Mouse (Mus musculus) thymus, postnatal 4 days (tissue): Measurements from ENCODE around the gene Gm49336.

Experiments
- DNase-seq: peaks from one replicate; pipeline ENCODE4 v3.0.0; 2021

Gene Gm49336

GRCm38 (mm10) chr14:60219886-60220285, 31.4 kb downstream of the Gm49336 start:
- DNase-seq: no peak

GRCm38 (mm10) chr14:60217616-60218015, 33.7 kb downstream of the Gm49336 start:
- no peak for DNase-seq

DNA sequence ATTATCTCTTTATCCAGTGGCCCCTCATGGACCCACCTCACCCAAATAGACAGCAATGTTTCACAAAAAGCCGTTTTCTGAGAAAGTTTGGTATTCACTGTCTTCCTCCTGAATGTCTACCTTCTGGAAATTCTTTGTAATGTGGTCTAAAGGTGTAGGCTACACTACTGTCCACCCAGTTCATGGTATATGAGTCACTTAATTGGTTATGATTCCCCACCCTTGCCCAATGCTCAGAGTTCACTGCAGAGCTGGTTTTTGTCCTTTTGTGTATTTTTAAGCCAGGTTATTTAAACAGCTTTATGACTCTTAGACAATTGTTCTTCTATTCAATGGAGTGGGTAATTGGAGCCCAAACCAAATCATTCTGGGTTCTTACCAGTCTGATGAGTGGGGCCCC, 35.2 kb downstream of the Gm49336 start:
- DNase-seq: no peak

- no peak for DNase-seq
These were observed 36.3 kb downstream of the Gm49336 start for GRCm38 (mm10) chr14:60215000-60215399.

GRCm38 (mm10) chr14:60214040-60214439, 37.3 kb downstream of the Gm49336 start:
- DNase-seq: no peak

GRCm38 (mm10) chr14:60209166-60209565, 42.1 kb downstream of the Gm49336 start:
- DNase-seq: no peak

GRCm38 (mm10) chr14:60204993-60205392, 46.3 kb downstream of the Gm49336 start:
- DNase-seq: no peak

DNA sequence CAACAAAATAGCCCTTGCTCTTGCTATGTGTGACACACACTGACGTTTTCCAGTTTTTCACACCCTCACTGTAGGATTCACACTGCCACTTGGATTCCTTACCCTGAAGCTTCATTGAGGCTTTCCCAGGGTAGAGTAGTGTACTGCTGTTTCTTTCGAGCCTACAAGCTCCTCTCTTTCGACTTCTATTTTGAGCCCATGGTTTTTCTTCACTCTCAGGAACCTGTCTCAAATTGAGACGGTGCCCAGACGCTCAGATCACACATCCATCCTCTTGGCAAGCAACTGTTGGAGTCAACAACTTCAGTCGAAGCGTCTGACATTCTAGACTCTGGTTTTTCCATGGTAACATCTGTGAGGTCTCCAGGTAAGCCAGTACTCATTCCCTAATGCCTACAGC, 54.4 kb downstream of the Gm49336 start, which contains the start of gene Atp8a2:
Atp8a2 (minus strand) TSS at position 296 of the 400 bp plus-strand sequence.
- no peak for DNase-seq

- no peak for DNase-seq
These were observed 55.3 kb downstream of the Gm49336 start for GRCm38 (mm10) chr14:60195999-60196398.

DNA sequence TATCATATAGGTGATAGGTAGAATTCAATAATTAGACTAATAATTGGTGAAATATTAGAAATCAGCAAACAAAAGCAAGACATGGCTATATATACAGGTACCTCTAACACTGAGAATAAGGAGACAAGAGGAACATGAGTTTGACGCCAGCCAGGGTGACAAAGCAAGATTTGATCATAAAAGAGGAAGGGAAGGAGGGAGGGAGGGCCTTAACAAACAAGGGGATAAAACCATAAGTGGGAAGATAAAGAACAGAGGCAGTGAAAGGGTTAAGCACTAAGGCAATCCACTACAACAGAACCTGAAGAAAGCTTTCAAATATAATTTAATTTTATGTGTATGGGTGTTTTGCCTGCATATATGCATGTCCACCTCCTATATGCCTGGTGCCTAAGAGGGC, 56.7 kb downstream of the Gm49336 start:
- no peak for DNase-seq

DNA sequence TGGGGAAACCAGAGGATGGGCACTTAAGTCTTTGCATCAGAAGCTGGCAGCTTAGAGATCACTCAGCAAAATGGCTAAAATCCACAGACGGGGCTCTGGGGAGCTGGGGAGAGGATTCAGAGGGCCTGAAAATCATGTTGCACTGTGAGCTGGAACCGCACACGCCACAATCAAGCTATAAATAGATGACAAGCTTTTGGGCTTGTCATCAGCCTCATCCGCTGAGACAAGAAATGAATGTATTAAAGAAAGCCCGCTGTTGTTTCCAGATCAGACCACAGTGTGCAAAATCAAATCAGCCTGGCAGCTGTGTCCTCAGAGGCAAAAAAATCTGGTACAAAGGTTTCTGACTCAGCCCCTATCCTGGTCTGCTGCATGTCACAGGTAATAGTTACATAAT, 61.5 kb downstream of the Gm49336 start:
- DNase-seq: no peak

DNA sequence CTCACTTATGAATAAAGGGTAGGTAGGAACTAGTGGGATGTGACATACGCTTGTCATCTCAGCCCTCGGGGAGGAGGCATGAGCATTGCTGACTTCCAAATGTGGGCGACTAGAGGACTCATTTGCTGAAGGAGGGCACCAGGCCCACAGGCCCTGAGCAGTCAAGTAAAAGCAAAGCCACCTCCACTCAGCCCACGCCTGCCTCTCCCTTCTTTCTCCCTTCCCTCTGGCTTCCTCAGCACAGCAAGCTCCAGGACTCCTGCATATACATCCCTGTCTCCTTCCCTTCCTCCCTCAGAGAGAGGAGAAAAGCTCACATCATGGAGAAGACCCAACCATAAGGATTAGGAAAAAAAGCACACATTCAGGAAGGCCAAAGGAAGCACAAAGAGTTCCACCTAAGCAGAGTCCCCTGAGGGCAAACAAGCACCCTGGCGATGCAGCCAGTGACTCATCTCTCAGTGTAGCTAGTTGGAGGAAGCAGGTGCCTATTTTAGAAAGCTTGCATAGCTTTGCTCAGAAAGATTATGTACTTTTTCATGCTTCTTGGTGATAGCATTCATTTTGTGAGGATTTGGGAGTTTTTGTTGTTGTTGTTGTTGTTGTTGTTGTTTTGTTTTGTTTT, 63.0 kb downstream of the Gm49336 start:
- DNase-seq: no peak

GRCm38 (mm10) chr14:60181306-60181705, 70.0 kb downstream of the Gm49336 start:
- DNase-seq: no peak

DNA sequence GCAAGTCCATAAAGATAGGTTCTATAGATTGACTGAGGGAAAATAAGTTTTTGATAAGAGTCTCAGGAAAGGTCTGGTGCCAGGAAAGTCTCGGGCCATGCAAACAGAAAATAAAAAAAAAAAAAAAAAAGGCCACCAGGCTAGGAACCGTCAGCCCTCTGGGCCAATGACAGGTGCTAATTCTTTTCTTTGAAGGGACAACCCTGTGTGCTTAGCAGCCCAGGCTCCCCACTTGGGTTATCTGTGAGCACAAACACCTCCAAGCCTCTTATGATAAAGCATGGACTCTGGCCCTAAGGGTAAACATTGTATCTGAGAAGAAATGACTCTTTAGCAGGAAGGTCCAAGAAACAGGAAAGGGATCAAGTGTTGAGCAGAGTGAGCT, 72.7 kb downstream of the Gm49336 start:
- DNase-seq: no peak

GRCm38 (mm10) chr14:60177614-60178570, 73.4 kb downstream of the Gm49336 start:
- DNase-seq: peak; percentile 42

- peak; percentile 27 for DNase-seq
These were observed 74.3 kb downstream of the Gm49336 start for GRCm38 (mm10) chr14:60176891-60177613.

DNA sequence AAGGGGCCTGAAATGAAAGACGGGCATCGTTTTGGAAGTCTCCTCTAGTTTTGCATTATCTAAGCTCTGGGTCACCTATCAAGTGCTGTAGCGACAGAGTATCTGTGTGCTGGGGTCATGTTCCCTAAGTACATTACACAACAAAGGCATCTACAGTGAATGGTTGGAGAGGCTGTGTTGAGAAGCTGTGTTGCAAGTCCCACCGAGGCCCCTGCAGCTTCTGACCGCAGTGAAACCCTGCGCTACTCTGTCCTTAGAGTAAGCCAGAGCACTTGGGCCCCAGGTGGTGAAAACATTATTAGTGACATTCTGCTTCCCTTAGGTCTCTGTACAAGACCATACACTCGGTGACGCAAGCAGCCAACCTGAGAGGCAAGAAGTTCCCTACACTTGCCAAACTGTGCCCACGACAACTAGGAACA, 74.8 kb downstream of the Gm49336 start:
- DNase-seq: no peak

- DNase-seq: no peak
These were observed 78.8 kb downstream of the Gm49336 start for GRCm38 (mm10) chr14:60172286-60173055.

GRCm38 (mm10) chr14:60170845-60171610, 80.3 kb downstream of the Gm49336 start:
- DNase-seq: no peak

- no peak for DNase-seq
These were observed 87.9 kb downstream of the Gm49336 start for GRCm38 (mm10) chr14:60163367-60163766.
